Mouse (Mus musculus) spleen, embryonic (tissue): ENCODE measurements around the gene Zfp119b.

Source experiments
- CTCF ChIA-PET: fragments of 350-600 bp; sonication (Branson Sonifier 250); formaldehyde crosslinking; loops from one replicate; lab custom pipeline; 2022; lab: Charles Lee

Zfp119b gene

DNA sequence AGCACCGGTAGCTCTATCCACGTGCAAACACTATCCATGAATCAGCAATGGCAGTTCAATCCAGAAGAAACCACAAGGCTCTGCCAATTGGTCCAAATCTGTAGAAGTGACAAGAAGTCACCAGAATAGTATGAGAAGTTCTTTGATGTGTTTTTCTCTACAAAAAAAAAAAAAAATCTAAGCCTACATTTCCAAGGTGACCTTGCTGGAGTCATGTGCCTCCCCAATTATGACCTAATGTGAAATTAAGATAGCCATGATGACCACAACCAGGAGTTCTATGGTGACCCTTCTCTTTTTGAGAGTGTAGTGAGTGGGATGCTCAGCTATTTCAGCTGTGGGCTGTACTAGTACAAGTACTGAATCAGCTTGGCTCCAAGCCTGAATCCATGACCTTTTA is at the start of gene Zfp119b:
Gene Zfp119b, minus strand, starts transcription at position 101 of the 400 bp plus-strand sequence.
- CTCF ChIA-PET, result no interaction called here

DNA sequence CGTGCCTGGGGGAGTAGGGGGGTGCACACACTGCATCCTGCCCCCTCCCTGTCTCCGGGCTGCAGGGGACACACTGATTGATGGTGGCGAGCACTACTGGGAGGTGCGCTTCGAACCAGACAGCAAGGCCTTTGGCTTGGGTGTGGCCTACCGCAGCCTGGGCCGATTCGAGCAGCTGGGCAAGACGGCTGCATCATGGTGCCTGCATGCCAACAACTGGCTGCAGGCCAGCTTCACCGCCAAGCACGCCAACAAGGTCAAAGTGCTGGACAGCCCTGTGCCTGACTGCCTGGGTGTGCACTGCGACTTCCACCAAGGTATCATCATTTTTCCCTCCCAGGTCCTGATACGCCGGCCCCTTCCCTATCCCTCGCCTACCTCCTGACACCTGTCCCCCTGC is 46.7 kb upstream of the Zfp119b start:
- CTCF ChIA-PET, result no interaction called here

DNA sequence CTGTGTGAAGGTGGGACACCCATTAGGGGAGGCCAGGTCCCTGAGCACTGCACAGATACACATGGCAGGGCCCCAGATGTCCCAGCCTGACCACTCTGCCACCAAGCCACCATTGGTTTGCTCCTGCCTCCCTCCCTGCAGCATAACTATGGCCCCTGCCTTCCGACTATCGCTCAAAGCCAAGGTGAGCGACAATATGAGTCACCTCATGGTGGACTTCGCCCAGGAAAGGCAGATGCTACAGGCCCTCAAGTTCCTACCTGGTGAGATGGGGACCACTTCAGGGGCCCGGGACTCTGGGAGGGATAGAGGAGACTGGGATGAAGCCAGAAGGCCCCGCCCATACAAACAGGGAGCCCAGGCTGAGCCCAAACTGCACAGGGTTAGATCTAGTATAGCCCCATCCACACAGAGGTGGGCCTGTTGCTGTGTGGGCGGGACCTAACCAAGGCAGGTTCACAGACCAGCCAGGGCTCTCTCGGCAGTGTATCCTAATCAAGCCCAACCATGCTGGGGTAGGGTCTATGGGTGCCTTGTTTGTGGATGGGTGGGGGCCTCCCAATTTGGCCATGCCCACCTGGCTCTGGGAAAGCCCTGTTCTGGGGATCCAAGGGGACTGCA is 41.1 kb upstream of the Zfp119b start:
- CTCF ChIA-PET, result no interaction called here

DNA sequence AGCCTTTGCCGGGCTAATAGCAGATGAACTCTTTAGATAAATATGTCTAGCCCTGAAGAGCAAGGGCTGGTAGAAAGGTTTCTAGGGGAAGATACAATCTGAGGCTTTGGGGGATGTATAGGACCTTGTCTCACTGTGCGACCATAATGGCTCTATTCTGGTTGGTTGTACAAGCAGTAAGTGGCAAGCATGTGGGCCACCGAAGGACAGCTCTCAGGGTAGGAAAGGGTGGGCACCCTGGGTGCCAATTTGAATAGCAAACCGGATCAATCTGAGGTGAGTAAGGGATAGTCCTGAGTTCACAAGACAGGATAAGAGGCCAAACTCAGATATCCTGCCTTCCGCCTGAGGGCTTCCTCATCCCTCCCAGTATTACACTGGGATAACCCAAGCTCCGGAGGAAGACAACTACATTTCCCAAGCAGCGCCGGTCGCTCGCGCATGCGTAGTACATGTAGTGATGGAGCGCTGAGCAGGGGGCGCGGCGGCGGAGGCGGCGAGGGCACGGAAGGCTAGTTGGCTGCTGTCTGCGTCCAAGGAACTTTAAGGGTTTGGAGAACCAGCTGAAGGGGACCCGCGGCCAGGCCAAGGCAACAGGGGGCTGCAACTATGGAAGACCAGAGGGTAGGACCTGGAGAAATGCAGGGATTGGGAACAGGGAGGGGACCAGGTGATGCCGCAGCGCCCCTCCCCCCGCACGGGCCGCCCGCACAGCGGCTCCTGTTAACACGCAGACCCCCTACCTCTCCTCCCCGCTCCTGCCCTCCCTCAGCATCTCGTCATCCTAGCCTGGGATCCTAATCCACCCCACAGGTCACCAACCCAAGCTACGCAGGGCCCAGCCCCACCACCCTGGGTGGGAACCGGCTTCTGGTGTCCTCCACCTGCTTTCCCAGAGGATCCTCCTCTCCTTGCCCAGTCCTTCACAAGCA is 37.0 kb upstream of the Zfp119b start, which contains the start of gene Fsd1:
Gene Fsd1, plus strand, starts transcription at position 480 of the 932 bp plus-strand sequence.
- CTCF ChIA-PET, result no interaction called here

DNA sequence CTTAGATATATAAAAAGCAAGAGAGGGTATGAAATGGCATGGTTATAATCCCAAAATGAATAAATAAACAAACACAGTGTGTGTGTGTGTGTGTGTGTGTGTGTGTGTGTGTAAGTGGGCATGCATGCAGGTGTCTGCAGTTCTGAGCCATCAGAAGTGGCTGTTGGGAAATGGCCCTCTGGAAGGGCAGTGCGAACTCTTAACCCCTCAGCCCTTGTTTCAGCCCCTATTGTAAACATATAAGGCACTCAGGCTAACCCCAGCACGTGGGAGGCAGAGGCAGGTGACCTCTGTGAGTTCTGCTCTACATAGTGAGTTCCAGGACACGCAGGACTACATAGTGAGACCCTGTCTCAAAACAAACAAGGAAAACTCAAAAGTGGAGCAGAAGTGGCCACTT is 28.0 kb upstream of the Zfp119b start:
- CTCF ChIA-PET, result no interaction called here

DNA sequence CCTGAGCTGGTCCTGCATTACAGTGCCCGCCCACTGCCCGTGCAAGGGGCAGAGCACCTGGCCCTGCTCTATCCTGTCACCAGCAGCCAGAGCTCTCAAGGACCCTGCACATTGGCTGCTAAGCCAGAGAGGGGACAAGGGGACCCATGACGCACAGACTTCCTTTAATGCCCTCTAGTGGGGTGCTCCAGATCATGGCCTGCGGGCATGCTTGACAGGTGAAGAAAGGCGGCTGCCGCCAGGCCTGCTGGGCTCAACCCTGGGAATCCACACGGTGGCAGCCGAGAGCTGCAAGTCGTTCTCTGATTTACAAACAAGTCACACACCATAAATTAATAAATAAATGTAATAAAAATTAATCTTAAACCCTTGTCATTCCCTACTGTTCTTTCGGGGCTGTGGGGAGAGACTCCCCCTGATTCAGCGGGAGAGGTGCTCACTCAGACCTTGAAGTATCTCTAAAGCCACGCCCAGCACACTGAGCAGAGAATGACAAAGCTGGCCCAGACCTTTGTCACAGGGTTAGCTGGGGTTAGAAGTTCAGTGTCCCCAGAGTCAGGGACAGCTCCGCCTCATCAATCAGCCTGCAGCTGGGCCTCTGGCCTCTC is 27.1 kb upstream of the Zfp119b start:
- CTCF ChIA-PET, result interaction anchor here (0.6 kb wide), 1 partner anchor 911 kb away, joined by 15 read pairs; no protein-coding TSS in a partner anchor

DNA sequence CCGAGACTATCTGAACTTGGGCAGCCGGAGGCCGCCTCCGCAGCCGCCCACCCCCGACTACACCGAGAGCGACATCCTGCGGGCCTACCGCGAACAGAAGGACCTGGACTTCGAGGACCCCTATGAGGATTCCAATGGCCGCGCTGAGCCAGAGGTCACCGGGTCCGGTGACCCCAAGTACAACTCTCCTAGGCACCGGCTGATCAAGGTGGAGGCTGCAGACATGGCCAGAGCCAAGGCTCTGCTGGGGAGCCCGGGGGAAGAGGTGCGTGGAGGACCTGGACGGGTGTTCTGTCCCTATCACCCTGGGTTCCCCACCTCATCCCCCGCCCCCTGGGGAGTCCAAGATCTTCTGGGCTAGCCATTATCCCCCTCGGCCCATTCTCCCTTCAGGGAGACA is 22.2 kb upstream of the Zfp119b start:
- CTCF ChIA-PET, result no interaction called here

DNA sequence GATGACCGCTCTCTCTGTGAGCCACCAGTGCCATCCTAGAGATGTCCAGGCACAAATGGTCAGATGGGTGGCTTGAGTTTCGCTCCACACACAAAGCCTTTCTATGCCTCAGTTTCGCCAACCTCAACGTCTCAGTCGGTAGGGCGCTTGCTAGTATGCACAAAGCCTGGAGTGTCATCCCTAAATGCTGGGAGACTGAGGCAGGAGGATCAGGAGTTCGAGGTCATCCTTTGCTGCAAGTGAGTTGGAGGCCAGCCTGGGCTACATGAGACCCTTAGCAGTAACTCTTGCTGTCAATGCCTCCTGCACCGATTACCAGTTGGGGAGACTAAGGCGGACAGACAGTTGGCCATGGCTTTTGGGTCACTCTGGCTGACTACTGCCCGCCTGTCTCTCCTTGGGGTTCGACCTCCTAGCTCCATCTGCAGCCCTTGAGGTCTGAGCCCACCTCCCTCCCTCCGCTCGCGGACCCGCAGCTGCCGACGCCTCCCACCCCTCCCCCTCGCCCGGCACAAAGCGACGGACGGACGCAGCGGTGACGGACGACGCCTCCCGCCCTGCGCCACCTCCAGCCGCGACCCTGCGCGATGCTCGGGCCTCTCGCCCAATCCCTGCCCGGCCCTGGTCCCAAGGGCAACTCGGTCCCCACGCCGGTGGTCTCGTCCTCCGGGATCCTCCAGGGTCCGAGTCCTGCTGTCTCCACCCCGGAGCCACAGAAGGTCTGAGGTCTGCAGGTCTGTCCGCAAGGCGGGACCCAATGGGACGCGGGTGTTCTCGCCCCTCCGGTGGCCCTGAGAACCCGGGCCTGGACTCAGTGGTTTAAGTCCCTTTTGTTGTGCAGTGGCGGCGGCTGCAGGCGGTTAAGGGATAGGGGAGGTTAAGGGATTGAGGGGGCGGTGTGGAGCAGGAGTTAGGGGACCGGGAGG is 20.9 kb upstream of the Zfp119b start, which contains the start of gene Shd:
Gene Shd, plus strand, starts transcription at position 502 of the 926 bp plus-strand sequence.
- CTCF ChIA-PET, result no interaction called here

DNA sequence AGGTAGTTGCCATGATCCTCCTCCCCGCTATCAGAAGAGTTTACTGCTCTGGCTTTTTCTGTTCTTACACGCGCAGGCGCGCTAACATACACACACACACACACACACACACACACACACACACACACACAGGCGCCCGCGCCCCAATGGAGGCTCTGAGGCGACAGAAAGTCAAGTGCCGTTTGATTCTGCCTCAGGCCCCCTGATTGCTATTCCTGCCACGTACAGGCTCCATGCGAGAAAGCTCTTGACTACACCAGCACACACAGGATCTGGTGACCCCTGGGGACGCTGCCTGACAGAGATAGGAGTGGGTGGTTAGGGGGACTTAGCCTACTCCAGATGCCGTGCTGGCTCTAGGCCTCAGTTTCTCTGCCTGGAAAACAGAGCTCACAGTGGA is 20.3 kb upstream of the Zfp119b start:
- CTCF ChIA-PET, result no interaction called here

DNA sequence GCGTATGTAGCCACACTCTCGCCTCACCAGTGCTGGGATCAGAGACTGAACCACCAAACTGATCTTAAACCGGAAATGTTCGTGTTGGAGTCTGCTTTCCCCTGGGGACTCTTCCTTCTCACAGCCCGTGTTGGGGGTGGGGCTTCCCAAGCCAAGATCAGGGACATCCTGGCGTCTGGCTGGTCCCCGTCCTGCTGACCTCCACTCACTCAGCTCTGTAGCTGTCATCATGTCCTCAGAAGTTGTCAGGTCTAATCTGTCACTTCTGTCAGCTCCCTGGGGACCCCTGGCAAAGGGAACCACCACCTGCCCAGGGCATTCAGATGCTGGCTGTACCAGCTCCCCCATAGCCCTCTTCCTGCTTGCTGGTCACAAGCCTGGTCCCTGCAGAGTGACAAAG is 18.9 kb upstream of the Zfp119b start:
- CTCF ChIA-PET, result no interaction called here

DNA sequence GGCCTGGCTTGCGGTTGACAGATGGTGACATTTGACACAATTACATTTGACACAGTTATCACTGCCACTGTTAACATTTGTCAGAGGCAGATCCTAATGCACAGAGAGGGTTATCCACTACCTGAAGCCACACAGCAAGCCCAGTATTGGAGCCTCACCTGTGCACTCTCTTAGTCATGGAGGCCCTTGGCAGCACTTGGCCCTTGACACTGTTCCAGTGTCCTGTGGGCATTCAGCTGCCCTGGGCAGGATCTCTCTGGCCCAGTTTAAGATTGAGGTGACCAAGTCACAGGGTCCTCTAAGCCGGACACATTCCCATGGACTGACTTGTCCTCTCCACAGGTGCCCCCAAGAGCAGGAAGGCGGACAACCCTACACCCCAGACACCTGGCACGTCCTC is 17.9 kb upstream of the Zfp119b start:
- CTCF ChIA-PET, result no interaction called here

DNA sequence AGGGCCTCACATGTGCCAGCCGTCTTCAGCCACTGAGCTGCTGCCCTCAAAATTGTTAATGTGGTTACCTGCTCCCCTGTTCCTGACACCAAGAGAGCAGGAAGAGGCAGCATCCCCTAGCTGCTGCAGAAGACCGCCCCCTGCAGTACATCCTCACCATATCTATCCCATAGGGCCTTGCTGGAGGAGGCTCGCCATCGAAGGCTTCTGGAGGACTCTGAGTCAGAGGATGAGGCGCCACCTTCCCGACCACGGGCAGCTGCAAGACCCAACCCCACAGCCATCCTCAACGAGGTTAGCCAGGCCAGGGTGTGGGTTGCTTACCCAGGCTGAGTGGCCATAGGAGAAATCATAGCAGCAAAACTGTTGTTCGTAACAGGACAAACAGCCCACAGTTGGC is 15.7 kb upstream of the Zfp119b start:
- CTCF ChIA-PET, result interaction anchor here (0.5 kb wide), 1 partner anchor 8 kb away, joined by 4 read pairs; no protein-coding TSS in a partner anchor

DNA sequence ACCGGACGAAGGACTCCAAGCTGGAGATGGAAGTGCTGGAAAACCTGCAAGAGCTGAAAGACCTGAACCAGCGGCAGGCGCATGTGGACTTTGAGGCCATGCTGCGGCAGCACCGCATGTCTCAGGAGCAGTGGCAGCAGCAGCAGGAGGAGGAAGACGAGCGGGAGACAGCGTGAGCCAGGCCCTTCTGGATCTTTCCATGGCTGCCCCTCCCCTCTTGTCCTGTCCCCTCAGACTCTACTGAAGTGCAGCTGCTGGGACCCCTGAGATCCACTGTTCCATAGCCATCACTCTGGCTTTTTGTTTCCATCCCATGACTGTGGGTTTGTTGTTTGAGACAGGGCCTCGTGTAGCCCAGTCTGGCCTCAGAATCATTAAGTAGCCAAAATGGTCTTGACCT is 15.2 kb upstream of the Zfp119b start:
- CTCF ChIA-PET, result interaction anchor here (0.5 kb wide), 1 partner anchor 99 kb away, joined by 3 read pairs; no protein-coding TSS in a partner anchor

DNA sequence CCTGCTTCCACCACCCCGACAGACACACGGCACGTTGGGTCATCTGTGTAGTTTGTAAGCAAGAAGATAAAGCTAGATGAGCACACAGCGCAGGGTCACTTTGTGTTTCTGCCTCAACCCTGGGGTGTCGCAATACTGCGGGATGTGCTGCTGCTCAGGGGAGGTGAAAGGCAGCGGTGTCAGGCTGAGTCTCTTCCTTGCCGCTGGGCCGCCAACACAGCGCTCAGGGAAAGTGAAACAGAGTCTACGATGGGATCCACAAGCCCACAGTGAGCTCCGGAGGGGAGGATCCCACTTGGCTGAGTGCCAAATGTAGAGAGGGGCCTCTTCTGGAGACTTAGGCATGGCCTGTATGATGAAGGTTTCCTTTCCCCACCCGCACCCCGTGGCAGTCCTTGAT is 13.9 kb upstream of the Zfp119b start:
- CTCF ChIA-PET, result interaction anchor here (0.8 kb wide), 1 partner anchor 74 kb away, joined by 3 read pairs; no protein-coding TSS in a partner anchor

DNA sequence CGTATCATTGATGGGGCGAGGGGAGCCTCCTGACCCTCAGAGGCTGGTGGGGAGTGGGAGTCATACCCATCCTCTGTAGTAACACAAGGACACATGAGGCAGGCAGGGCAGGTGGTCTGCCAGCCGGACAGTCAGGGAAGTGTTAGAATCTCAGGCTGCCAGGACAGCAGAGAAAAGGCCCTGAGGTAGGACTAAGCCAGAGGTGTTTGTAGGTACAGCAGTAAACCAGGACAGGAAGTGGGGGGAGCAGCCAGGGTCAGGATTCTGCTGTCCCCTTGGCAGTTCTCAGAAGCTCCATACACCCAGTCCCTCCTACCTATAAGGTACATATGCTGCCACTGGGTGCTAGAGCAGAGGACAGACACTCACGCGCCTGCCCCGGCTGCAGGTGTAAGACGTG is 12.3 kb upstream of the Zfp119b start:
- CTCF ChIA-PET, result no interaction called here

DNA sequence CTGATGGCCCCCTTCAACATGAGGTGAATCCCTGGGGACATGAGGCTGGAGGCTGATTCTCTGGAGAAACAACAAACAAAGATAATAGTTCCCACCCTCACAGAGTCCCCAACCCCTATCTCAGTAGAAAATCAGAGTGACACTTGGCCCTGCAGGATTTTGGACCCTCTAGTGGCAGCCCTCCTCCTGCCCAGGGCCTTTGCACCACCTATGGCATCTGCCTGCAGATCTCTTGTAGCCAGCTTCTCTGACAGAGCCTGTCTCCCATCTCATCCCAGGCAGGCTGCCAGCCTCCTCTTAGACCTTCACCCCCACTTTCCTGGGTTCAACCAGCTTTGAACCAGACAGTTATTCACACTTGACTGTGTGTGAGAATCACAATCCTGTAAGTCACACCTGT is 11.5 kb upstream of the Zfp119b start:
- CTCF ChIA-PET, result no interaction called here

DNA sequence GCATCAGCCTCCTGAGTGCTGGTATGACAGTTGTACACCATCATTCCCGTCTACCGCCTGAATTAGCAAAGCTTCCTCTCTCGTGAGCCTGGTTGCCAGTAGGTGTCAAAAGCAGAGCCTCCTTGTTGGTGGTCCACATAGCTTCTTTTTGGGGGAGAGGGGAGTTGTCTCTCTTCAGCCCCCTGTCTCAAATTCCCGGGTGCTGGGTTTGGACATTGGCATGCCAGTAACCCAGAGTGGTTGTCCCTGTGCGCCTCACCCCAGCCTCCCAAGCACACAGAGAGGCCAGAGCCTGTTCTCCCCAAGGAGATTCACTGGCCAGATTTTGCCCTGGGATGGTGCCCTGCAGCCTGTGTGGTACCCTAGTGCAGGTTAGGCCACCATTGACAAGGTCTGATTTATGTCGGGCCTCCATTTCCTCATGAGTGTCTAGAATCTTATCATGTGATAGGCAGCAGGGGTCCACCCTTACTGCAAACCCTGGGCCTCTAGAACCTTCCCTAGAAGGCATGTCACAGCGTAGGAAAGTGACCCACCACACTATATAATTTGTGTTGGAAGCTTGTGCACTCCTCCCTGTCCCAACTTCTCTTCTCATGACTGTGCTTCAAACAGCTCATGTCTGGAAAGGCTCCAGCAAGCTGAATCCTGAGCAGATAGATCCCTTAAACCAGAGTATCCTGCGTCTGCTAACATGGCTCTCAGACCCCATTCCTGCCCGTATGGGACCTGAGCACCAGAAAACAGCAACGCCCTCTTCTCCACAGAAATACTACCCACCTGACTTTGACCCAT is 10.8 kb upstream of the Zfp119b start:
- CTCF ChIA-PET, result no interaction called here

DNA sequence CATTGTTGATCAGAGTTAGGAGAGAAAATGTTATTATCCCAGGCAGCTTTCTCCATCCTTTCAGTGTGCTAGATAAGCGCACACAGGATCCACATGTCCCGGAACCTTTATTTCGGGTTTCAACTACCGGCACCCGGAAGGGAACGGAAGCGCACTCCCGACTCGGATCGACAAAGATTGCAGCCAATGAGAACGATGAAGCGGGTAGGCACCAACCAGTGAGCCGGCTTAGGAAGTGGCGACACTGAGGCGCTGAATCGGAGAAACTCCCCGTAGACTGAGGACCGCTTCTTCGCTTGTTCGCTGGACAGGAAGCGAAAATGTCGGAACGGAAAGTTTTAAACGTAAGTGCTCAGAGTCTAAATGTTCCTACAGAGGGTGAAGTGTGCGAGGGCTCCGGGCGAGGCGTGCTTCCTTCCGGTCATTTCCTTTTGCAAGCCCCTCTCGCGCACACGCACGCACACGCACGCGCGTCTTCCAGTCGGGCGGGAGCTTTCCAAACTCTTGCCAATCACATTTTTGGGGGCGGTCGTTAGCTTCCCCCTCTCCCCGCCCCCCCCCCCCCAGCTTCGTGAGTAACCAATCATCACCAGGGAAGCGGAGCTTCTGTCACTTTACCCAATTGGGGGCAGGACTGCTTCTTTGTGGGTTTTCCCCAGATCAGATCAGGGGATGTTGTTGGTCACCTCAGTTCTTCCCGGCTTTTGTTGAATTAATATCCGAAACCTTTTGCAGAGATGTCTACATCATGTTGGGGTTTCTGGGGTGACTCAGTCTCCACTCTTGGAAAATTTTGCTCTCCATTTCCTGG is 9.8 kb upstream of the Zfp119b start, which contains the start of gene Yju2:
Gene Yju2, plus strand, starts transcription at position 182 of the 811 bp plus-strand sequence.
- CTCF ChIA-PET, result no interaction called here

DNA sequence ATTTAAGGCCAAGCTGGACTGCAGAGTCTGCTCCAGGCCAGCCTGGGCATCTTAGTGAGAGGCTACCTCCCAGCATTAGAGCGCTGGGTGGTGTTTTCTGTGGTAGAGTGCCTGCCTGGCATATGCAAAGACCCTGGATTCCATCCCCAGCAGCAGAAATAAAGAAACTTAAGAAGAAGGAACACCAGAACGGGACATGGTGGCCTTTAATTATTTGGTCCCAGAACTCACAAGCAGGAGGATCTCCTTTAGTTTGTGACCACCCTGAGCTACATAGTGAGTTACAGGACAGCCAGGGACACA is 9.2 kb upstream of the Zfp119b start:
- CTCF ChIA-PET, result no interaction called here
